Mouse (Mus musculus) intestine, embryonic 16.5 days (tissue): ENCODE measurements at regions not wholly inside any gene's neighbourhood (a gene's known extent, or its start where the extent isn't known, plus 50 kb on each side); places are given as distances from the start of the nearest gene placed in this dataset.

ENCODE experiments used
- ATAC-seq: fragments of 200-750 bp; cut with Nextera tagmentation; 2 replicates; pipeline ENCODE4 v1.8.0; 2017; ENCODE audit warnings: moderate TSS enrichment, moderate library complexity
- H3K27ac ChIP-seq: fragments of 300-500 bp; sonication (generic); 2 replicates; pipeline ENCODE4 v1.5.1; 2014; ENCODE audit warnings: mild to moderate bottlenecking, low read length
- H3K27me3 ChIP-seq: fragments of 300-500 bp; sonication (generic); replicated peaks from 2 replicates; pipeline ENCODE4 v1.6.1; 2014; ENCODE audit warnings: low read length, control low read depth, mixed read lengths; ENCODE audit not compliant: control insufficient read depth, insufficient read depth
- H3K36me3 ChIP-seq: fragments of 300-500 bp; sonication (generic); 2 replicates; pipeline ENCODE4 v1.6.1; 2014; ENCODE audit warnings: low read length, control low read depth; ENCODE audit not compliant: control insufficient read depth, insufficient read depth
- H3K4me1 ChIP-seq: fragments of 300-500 bp; sonication (generic); 2 replicates; pipeline ENCODE4 v1.6.1; 2014; ENCODE audit warnings: low read length, control low read depth, mixed read lengths; ENCODE audit not compliant: control insufficient read depth, insufficient read depth
- H3K4me2 ChIP-seq: fragments of 300-500 bp; sonication (generic); 2 replicates; pipeline ENCODE4 v1.6.1; 2014; ENCODE audit warnings: low read depth, low read length, control low read depth
- H3K4me3 ChIP-seq: fragments of 300-500 bp; sonication (generic); 2 replicates; pipeline ENCODE4 v1.5.1; 2014; ENCODE audit warnings: mild to moderate bottlenecking, low read length
- H3K9ac ChIP-seq: fragments of 300-500 bp; sonication (generic); 2 replicates; pipeline ENCODE4 v1.6.1; 2014; ENCODE audit warnings: low read depth, low read length
- H3K9me3 ChIP-seq: fragments of 300-500 bp; sonication (generic); 2 replicates; pipeline ENCODE4 v1.6.1; 2016; ENCODE audit warnings: low read length, control low read depth; ENCODE audit not compliant: control insufficient read depth
- WGBS: fragments of 180-500 bp; shearing (Covaris S2); extraction: QIAGEN DNeasy Blood & Tissue Kit; methylation state at CpG from one replicate; pipeline ENCODE4 v1.1.7; 2014; 5-methylcytosine and 5-hydroxymethylcytosine counted together

GRCm38 (mm10) chr4:82000590-82001405 lies 558.2 kb upstream of the Mpdz start:
- peak overlapping the region; percentile 4; the same call in 1 of the 2 replicates for H3K27ac ChIP-seq
- no peak overlapping the region for H3K9ac ChIP-seq
- no peaks in the 10 kb centered on the region for H3K27me3 ChIP-seq
- no peaks in the 10 kb centered on the region for H3K4me1 ChIP-seq
- no peak overlapping the region for H3K4me3 ChIP-seq
- 78% methylated on average over 19 of the region's 19 CpGs for WGBS
- ATAC-seq: no peak
- H3K36me3 ChIP-seq: no peaks in the 10 kb centered on the region
- no peak overlapping the region for H3K4me2 ChIP-seq
- no peaks in the 10 kb centered on the region for H3K9me3 ChIP-seq

- Histone ChIP-seq H3K27me3 (no peaks in the 10 kb centered on the region), H3K27ac (no peak overlapping the region), H3K4me1 (no peaks in the 10 kb centered on the region), H3K9me3 (no peaks in the 10 kb centered on the region), H3K4me2 (no peak overlapping the region), H3K36me3 (no peaks in the 10 kb centered on the region), H3K4me3 (no peak overlapping the region), H3K9ac (no peak overlapping the region)
- 52% methylated on average over 11 of the region's 11 CpGs for WGBS
- no peak for ATAC-seq
Measured at GRCm38 (mm10) chr4:81999654-82000314, 557.2 kb upstream of the Mpdz start.

- no peaks in the 10 kb centered on the region for H3K27me3 ChIP-seq
- no peak overlapping the region for H3K27ac ChIP-seq
- 90% methylated on average over 3 of the region's 3 CpGs for WGBS
- no peaks in the 10 kb centered on the region for H3K4me1 ChIP-seq
- no peak overlapping the region for H3K9ac ChIP-seq
- no peak for ATAC-seq
- H3K4me2 ChIP-seq: no peak overlapping the region
- no peaks in the 10 kb centered on the region for H3K9me3 ChIP-seq
- no peaks in the 10 kb centered on the region for H3K36me3 ChIP-seq
- no peak overlapping the region for H3K4me3 ChIP-seq
Measured at GRCm38 (mm10) chr4:81999093-81999492, 556.5 kb upstream of the Mpdz start.

- WGBS: 73% methylated on average over 3 of the region's 3 CpGs
- no peak overlapping the region for H3K27ac ChIP-seq
- H3K4me1 ChIP-seq: no peaks in the 10 kb centered on the region
- no peak for ATAC-seq
- no peak overlapping the region for H3K4me2 ChIP-seq
- no peaks in the 10 kb centered on the region for H3K9me3 ChIP-seq
- no peaks in the 10 kb centered on the region for H3K27me3 ChIP-seq
- no peaks in the 10 kb centered on the region for H3K36me3 ChIP-seq
- H3K9ac ChIP-seq: no peak overlapping the region
- no peak overlapping the region for H3K4me3 ChIP-seq
Measured at GRCm38 (mm10) chr4:81996445-81996844, 553.8 kb upstream of the Mpdz start.

GRCm38 (mm10) chr4:81995243-81995642 lies 552.6 kb upstream of the Mpdz start:
- 69% methylated on average over 3 of the region's 3 CpGs for WGBS
- Histone ChIP-seq H3K27me3 (no peaks in the 10 kb centered on the region), H3K36me3 (no peaks in the 10 kb centered on the region), H3K27ac (no peak overlapping the region), H3K9me3 (no peaks in the 10 kb centered on the region), H3K4me1 (no peaks in the 10 kb centered on the region), H3K4me2 (no peak overlapping the region), H3K4me3 (no peak overlapping the region), H3K9ac (no peak overlapping the region)
- ATAC-seq: peak; percentile 99

GRCm38 (mm10) chr4:81988796-81989195 lies 546.2 kb upstream of the Mpdz start:
- H3K36me3 ChIP-seq: no peaks in the 10 kb centered on the region
- WGBS: 86% methylated on average over 2 of the region's 2 CpGs

GRCm38 (mm10) chr4:81986616-81987015 lies 544.0 kb upstream of the Mpdz start:
- H3K27me3 ChIP-seq: no peaks in the 10 kb centered on the region
- no peaks in the 10 kb centered on the region for H3K9me3 ChIP-seq
- no peak overlapping the region for H3K27ac ChIP-seq
- H3K4me3 ChIP-seq: no peak overlapping the region
- no peaks in the 10 kb centered on the region for H3K4me1 ChIP-seq
- 62% methylated on average over 4 of the region's 4 CpGs for WGBS
- no peak overlapping the region for H3K9ac ChIP-seq
- no peaks in the 10 kb centered on the region for H3K36me3 ChIP-seq
- no peak overlapping the region for H3K4me2 ChIP-seq
- no peak for ATAC-seq

More at GRCm38 (mm10) chr4:81988796-81989195, 546.2 kb upstream of the Mpdz start:
- no peak overlapping the region for H3K9ac ChIP-seq
- no peak overlapping the region for H3K27ac ChIP-seq
- no peak for ATAC-seq
- no peaks in the 10 kb centered on the region for H3K9me3 ChIP-seq
- no peaks in the 10 kb centered on the region for H3K27me3 ChIP-seq
- H3K4me2 ChIP-seq: no peak overlapping the region
- H3K4me1 ChIP-seq: no peaks in the 10 kb centered on the region
- no peak overlapping the region for H3K4me3 ChIP-seq

GRCm38 (mm10) chr4:81981811-81982210 lies 539.2 kb upstream of the Mpdz start:
- Histone ChIP-seq H3K4me3 (no peak overlapping the region), H3K27ac (no peak overlapping the region), H3K9ac (no peak overlapping the region), H3K27me3 (no peaks in the 10 kb centered on the region), H3K9me3 (no peaks in the 10 kb centered on the region), H3K36me3 (no peaks in the 10 kb centered on the region), H3K4me2 (no peak overlapping the region), H3K4me1 (no peaks in the 10 kb centered on the region)
- ATAC-seq: no peak
- 88% methylated on average over 1 of the region's 1 CpGs for WGBS

GRCm38 (mm10) chr4:81970472-81970871 lies 527.9 kb upstream of the Mpdz start:
- no peak overlapping the region for H3K4me3 ChIP-seq
- no peaks in the 10 kb centered on the region; the same call in 1 of the 2 replicates for H3K9me3 ChIP-seq
- ATAC-seq: no peak
- H3K27me3 ChIP-seq: no peaks in the 10 kb centered on the region
- H3K4me2 ChIP-seq: no peak overlapping the region
- H3K9ac ChIP-seq: no peak overlapping the region
- H3K4me1 ChIP-seq: no peaks in the 10 kb centered on the region
- H3K36me3 ChIP-seq: no peaks in the 10 kb centered on the region
- no peak overlapping the region for H3K27ac ChIP-seq
- 82% methylated on average over 10 of the region's 10 CpGs for WGBS
